Mouse (Mus musculus): ENCODE results near the gene Ngb.

Ngb gene

GRCm38 (mm10) chr12:87089701-87090100, 12.6 kb downstream of the Ngb start:
- no peak for DNase-seq

GRCm38 (mm10) chr12:87089255-87089654, 13.1 kb downstream of the Ngb start:
- DNase-seq, result no peak

- DNase-seq, result no peak
Observed at GRCm38 (mm10) chr12:87088331-87088730, 14.0 kb downstream of the Ngb start.

- DNase-seq, result no peak
Observed at GRCm38 (mm10) chr12:87087236-87087635, 15.1 kb downstream of the Ngb start.

GRCm38 (mm10) chr12:87082797-87083196, 19.5 kb downstream of the Ngb start:
- DNase-seq, result no peak

- DNase-seq, result no peak
Observed at GRCm38 (mm10) chr12:87076610-87077009, 25.7 kb downstream of the Ngb start.

GRCm38 (mm10) chr12:87070520-87070919, 31.8 kb downstream of the Ngb start:
- no peak for DNase-seq

GRCm38 (mm10) chr12:87066429-87066828, 35.9 kb downstream of the Ngb start:
- no peak for DNase-seq

GRCm38 (mm10) chr12:87065446-87065845, 36.9 kb downstream of the Ngb start:
- no peak for DNase-seq

- DNase-seq, result no peak
Observed at GRCm38 (mm10) chr12:87057066-87057465, 45.3 kb downstream of the Ngb start.

GRCm38 (mm10) chr12:87054873-87055272, 47.5 kb downstream of the Ngb start:
- no peak for DNase-seq

- peak; percentile 83 for DNase-seq
Observed at GRCm38 (mm10) chr12:87052661-87053321, 49.5 kb downstream of the Ngb start.

GRCm38 (mm10) chr12:87047536-87047935, 54.8 kb downstream of the Ngb start:
- no peak for DNase-seq

All from retina, postnatal 1 day (tissue).